Mouse (Mus musculus): ENCODE results near the gene Klb.

DNA sequence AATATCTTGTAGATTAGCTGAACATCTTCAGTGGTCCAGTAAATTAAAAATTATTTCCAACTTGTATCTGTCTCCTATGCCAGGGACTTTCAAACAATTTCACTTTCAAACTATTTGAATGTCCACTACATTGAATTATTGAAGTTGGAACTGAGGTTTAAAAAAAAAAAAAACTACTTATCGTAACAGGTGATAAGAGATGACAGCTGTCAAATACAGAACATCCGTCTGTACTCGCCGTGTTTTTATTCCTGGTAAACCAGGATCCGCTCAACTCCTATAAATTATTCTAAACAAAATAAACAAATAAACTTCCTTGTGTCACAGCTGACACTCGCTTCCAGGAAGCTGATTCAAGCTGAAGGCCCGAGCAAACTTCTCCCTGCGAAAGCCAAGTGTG is 13.3 kb upstream of the Klb start:
- TF ChIP-seq CTCF (IDR thresholded peaks at IDR 0.05; ENCODE audit: borderline replicate concordance, control insufficient read depth, extremely low read depth, insufficient read depth, low read length, poor library complexity) (no peak), POLR2A (IDR thresholded peaks at IDR 0.05; ENCODE audit: control insufficient read depth, extremely low read depth, insufficient read depth, low read length, poor library complexity) (no peak)

Data from thymus, adult 2 months (tissue).